Mouse (Mus musculus) lung, embryonic 16.5 days (tissue): ENCODE measurements at regions not wholly inside any gene's neighbourhood (a gene's known extent, or its start where the extent isn't known, plus 50 kb on each side); places are given as distances from the start of the nearest gene placed in this dataset.

Source experiments
- ATAC-seq: fragments of 200-750 bp; cut with Nextera tagmentation; 2 replicates; pipeline ENCODE4 v1.8.0; 2017; ENCODE audit warnings: low read depth, mild to moderate bottlenecking, moderate library complexity
- H3K27ac ChIP-seq: fragments of 300-500 bp; sonication (generic); 2 replicates; pipeline ENCODE4 v1.5.1; 2014; ENCODE audit warnings: mild to moderate bottlenecking, control low read depth, low read length
- H3K27me3 ChIP-seq: fragments of 300-500 bp; sonication (generic); 2 replicates; pipeline ENCODE4 v1.6.1; 2014; ENCODE audit warnings: low read depth, low read length, mixed read lengths; ENCODE audit not compliant: control insufficient read depth, insufficient read depth
- H3K36me3 ChIP-seq: fragments of 300-500 bp; sonication (generic); 2 replicates; pipeline ENCODE4 v1.6.1; 2014; ENCODE audit warnings: low read length; ENCODE audit not compliant: control insufficient read depth, insufficient read depth
- H3K4me1 ChIP-seq: fragments of 300-500 bp; sonication (generic); replicated peaks from 2 replicates; pipeline ENCODE4 v1.6.1; 2014; ENCODE audit warnings: low read length, mixed read lengths; ENCODE audit not compliant: control insufficient read depth, insufficient read depth
- H3K4me2 ChIP-seq: fragments of 300-500 bp; sonication (generic); 2 replicates; pipeline ENCODE4 v1.6.1; 2014; ENCODE audit warnings: low read depth, low read length, control low read depth
- H3K4me3 ChIP-seq: fragments of 300-500 bp; sonication (generic); 2 replicates; pipeline ENCODE4 v1.5.1; 2014; ENCODE audit warnings: mild to moderate bottlenecking, low read length, control low read depth
- H3K9ac ChIP-seq: fragments of 300-500 bp; sonication (generic); 2 replicates; pipeline ENCODE4 v1.6.1; 2014; ENCODE audit warnings: low read length, control low read depth
- H3K9me3 ChIP-seq: fragments of 300-500 bp; sonication (generic); 2 replicates; pipeline ENCODE4 v1.6.1; 2016; ENCODE audit warnings: low read length; ENCODE audit not compliant: control insufficient read depth
- WGBS: fragments of 180-500 bp; shearing (Covaris S2); extraction: QIAGEN DNeasy Blood & Tissue Kit; methylation state at CpG from one replicate; pipeline ENCODE4 v1.1.7; 2014; 5-methylcytosine and 5-hydroxymethylcytosine counted together

DNA sequence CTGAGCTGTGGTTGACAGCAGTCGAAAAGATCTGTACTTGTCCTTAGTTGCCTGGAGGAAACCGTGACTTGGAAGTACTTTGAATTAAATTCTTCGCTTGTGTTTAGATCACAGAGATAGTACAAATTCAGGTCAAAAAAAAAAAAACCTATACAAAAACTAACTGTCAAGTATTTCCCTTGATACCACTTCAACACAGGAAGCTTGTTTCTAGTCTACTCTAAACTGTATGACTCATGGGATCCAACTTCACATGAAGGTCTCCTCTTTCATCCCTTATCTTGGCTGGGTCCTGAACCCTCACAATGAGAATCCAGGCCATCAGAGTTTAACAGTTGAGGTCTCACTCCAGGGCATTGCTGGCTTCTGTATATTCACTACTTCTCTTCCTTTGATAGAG is 54.8 kb downstream of the Tmem30b start:
- 54% methylated on average over 3 of the region's 3 CpGs for WGBS
- H3K36me3 ChIP-seq, result no peaks in the 10 kb centered on the region
- no peak overlapping the region for H3K9ac ChIP-seq
- no peaks in the 10 kb centered on the region for H3K27me3 ChIP-seq
- H3K4me1 ChIP-seq, result no peaks in the 10 kb centered on the region
- H3K4me2 ChIP-seq, result no peak overlapping the region
- ATAC-seq, result no peak
- no peak overlapping the region for H3K27ac ChIP-seq
- H3K9me3 ChIP-seq, result no peaks in the 10 kb centered on the region
- H3K4me3 ChIP-seq, result no peak overlapping the region

DNA sequence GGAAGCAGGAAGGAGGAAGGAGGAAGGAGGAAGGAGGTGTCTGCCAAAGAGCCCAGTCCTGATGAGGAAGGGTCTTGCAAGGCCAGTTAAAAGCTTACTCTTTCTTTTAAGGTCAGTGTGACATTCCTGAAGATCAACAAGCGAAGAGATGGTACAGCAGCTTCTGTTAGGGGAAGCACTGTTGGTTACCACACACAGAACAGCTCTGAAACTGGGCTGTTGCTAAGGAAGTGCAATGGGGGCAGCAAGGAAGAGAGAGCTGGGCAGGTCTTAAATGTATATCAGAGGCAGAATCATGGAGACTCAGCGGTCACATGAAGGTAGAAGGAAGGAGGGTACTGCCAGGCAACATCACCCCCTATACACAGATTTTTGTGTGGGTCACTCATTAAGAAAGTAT is 63.3 kb downstream of the Tmem30b start:
- 74% methylated on average over 2 of the region's 2 CpGs for WGBS
- H3K36me3 ChIP-seq, result no peaks in the 10 kb centered on the region
- H3K4me2 ChIP-seq, result no peak overlapping the region
- no peak for ATAC-seq
- H3K27me3 ChIP-seq, result no peaks in the 10 kb centered on the region
- no peak overlapping the region for H3K9ac ChIP-seq
- no peak overlapping the region for H3K27ac ChIP-seq
- H3K9me3 ChIP-seq, result no peaks in the 10 kb centered on the region
- no peaks in the 10 kb centered on the region for H3K4me1 ChIP-seq
- no peak overlapping the region for H3K4me3 ChIP-seq

DNA sequence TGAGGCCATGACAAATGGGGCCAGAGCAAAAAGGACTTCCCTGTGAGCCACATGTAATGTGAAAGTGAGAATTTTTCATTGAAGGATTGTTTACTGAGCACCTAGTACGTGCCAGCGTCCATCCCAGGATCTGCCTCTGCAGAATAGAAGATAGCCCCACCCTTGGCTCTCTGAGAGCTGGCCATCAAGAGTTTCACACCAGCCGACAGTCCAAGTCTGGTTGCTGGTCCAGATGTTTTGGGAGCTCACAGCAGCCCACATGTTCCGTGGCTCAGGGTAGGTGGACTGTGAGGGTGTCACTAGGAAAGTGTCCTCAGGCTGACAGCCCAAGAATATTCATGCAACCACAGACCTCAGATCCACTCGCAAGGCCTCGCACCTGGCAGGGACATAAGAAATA is 63.9 kb downstream of the Tmem30b start:
- Histone ChIP-seq H3K4me1 (no peaks in the 10 kb centered on the region), H3K36me3 (no peaks in the 10 kb centered on the region), H3K9me3 (no peaks in the 10 kb centered on the region), H3K27me3 (no peaks in the 10 kb centered on the region), H3K4me3 (no peak overlapping the region), H3K4me2 (no peak overlapping the region), H3K27ac (no peak overlapping the region), H3K9ac (no peak overlapping the region)
- 75% methylated on average over 6 of the region's 6 CpGs for WGBS
- no peak for ATAC-seq

DNA sequence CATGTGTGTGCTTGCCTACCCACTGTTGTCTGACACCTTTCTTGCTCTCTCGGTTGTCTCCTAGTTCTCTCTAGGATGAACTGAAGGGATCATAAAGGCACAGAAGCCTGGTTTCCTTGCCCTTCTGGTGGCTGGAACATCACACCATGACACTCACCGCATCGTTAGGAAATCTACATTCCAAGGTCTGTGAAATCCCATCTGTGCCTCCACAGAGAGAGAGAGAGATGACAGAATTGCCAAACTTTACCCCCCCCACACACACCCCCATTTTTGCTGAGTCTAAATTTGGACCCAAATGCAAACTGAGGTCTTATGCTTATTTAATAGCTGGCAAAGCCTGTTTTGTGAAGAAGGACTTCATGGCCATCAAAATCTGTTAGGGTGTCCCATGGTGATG is 64.5 kb downstream of the Tmem30b start:
- Histone ChIP-seq H3K4me2 (no peak overlapping the region), H3K9ac (no peak overlapping the region)
- 82% methylated on average over 3 of the region's 3 CpGs for WGBS

DNA sequence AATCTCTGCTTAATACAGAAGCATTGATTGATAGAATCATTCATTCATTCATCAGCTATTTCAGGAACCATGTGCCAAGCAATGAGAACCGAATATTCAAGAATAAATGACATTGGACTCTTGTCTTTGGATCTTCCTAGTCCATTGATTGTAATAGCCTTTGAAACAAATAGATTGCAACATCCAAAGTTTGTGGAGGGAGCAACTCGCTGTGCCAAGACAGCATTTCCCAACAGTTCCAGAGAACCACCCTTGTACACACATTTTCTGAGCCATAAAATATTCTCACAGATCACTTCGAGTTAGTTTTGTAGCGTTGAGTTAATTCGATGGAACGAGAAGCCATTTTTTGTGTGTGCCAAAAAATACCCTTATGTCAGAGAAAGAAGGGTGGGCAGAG is 65.0 kb downstream of the Tmem30b start:
- ATAC-seq, result no peak
- Histone ChIP-seq H3K9me3 (no peaks in the 10 kb centered on the region), H3K4me1 (no peaks in the 10 kb centered on the region; the same call in 1 of the 2 replicates), H3K4me3 (no peak overlapping the region), H3K36me3 (no peaks in the 10 kb centered on the region), H3K9ac (no peak overlapping the region), H3K4me2 (no peak overlapping the region), H3K27ac (no peak overlapping the region), H3K27me3 (no peaks in the 10 kb centered on the region)
- 83% methylated on average over 6 of the region's 6 CpGs for WGBS

More for the DNA sequence above, 64.5 kb downstream of the Tmem30b start:
- Histone ChIP-seq H3K9me3 (no peaks in the 10 kb centered on the region), H3K4me3 (no peak overlapping the region), H3K27me3 (no peaks in the 10 kb centered on the region), H3K36me3 (no peaks in the 10 kb centered on the region), H3K4me1 (no peaks in the 10 kb centered on the region), H3K27ac (no peak overlapping the region)
- no peak for ATAC-seq

DNA sequence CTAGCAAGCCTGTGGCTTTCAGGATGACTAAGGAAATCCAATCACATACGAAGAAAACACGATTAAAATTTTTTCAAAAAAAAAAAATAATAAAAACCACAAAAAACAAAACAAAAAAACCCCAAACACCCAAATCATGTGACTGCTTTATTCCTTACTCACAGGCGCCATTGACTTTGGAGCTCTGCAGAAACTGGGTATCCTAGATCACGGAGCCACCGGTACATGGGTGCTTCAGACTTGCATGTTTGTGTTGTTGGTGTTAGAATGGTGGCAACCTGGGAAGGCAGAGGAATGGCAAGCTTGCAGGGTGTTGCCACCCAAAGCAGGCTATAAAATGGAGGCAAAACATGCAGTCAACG is 65.6 kb downstream of the Tmem30b start:
- no peak overlapping the region for H3K4me3 ChIP-seq
- H3K27me3 ChIP-seq, result no peaks in the 10 kb centered on the region
- H3K4me2 ChIP-seq, result no peak overlapping the region
- no peak for ATAC-seq
- no peaks in the 10 kb centered on the region for H3K36me3 ChIP-seq
- no peak overlapping the region for H3K27ac ChIP-seq
- no peaks in the 10 kb centered on the region for H3K9me3 ChIP-seq
- H3K4me1 ChIP-seq, result no peaks in the 10 kb centered on the region; the same call in 1 of the 2 replicates
- H3K9ac ChIP-seq, result no peak overlapping the region
- WGBS, result 89% methylated on average over 6 of the region's 6 CpGs

DNA sequence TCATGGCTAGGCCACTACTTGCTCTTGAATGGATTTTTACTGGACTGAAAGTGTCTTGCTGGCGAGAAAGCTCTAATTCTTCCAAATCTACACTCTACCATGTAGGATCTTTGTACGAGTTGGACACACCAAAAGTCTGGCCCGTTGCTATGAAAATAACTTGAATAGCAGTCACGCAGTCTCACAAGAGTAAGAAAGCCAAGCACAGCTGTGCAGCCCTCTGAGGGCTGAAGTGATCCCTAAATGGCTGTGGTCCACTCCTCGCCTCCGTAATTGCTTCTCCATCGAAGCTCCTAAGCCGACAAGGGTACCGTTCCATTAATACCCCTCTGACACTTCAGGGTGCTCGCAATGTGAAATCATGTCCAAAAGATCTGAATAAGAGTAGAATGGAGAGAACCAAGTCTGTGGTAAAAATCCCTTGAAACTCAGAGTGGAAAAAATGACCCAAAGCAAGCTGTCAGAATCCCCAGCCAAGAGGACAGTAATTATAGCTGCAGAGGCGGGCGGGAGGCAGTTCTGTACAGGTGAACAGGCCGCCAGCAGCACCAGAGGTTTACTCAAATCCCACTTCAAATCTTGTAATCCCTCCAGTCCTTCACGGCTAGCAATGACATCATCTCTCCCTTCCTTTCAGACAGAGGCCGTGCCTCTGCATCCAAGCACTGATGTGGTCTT is 66.1 kb downstream of the Tmem30b start:
- no peaks in the 10 kb centered on the region; the same call in 1 of the 2 replicates for H3K4me1 ChIP-seq
- H3K27ac ChIP-seq, result no peak overlapping the region
- WGBS, result 74% methylated on average over 15 of the region's 15 CpGs
- no peaks in the 10 kb centered on the region for H3K36me3 ChIP-seq
- no peak for ATAC-seq
- no peak overlapping the region for H3K4me3 ChIP-seq
- H3K4me2 ChIP-seq, result no peak overlapping the region
- no peaks in the 10 kb centered on the region for H3K9me3 ChIP-seq
- no peaks in the 10 kb centered on the region for H3K27me3 ChIP-seq
- H3K9ac ChIP-seq, result no peak overlapping the region

DNA sequence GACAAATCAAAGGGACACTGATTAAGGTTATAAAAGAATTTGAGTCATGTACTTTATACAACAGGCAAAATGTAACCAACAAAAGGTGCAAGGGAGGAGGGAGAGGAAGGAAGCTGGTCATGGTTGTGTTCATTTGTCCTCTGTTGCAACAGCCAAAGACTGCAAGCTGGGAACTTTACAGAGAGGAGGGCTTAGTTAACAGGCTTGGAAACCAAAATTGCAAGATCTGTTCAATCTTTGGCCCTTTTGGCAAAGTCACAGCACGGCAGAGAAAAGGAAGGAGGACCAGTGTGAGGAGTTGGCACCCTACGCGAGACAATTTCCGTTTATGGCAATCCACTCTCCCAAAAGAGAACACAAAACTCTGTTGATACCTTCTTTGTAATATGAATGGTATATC is 67.6 kb downstream of the Tmem30b start:
- Histone ChIP-seq H3K4me3 (no peak overlapping the region), H3K27me3 (no peaks in the 10 kb centered on the region), H3K9me3 (no peaks in the 10 kb centered on the region), H3K4me2 (no peak overlapping the region), H3K36me3 (no peaks in the 10 kb centered on the region), H3K9ac (no peak overlapping the region), H3K27ac (no peak overlapping the region), H3K4me1 (no peaks in the 10 kb centered on the region; the same call in 1 of the 2 replicates)
- WGBS, result 85% methylated on average over 4 of the region's 4 CpGs
- ATAC-seq, result no peak

DNA sequence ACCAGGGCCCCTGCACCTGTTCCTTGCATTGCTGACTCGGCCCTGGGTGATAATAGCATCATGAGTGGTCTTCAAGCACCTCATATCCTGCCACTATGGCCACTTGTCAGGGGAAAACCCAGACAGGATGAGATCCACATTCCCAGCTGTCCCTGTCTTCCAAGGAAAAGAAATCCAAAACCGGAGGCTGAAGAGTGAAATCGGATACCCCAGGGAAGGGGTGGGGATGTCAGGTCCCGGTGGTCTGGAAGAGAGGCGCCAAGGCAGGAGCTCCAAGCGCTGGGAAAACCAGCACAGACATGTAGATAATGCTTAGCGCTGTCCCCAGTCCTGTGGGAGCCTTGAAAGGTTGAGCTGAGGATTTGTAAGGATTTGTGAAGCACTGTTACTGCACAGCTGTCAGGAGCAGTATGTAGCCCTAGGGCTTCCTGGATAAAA is 69.8 kb downstream of the Tmem30b start:
- Histone ChIP-seq H3K9ac (no peak overlapping the region), H3K27me3 (no peaks in the 10 kb centered on the region), H3K27ac (no peak overlapping the region), H3K36me3 (no peaks in the 10 kb centered on the region), H3K4me2 (peak overlapping the region; percentile 16; the same call in 1 of the 2 replicates), H3K4me3 (no peak overlapping the region), H3K9me3 (no peaks in the 10 kb centered on the region), H3K4me1 (no peaks in the 10 kb centered on the region; the same call in 1 of the 2 replicates)
- WGBS, result 5% methylated on average over 7 of the region's 7 CpGs
- ATAC-seq, result no peak

DNA sequence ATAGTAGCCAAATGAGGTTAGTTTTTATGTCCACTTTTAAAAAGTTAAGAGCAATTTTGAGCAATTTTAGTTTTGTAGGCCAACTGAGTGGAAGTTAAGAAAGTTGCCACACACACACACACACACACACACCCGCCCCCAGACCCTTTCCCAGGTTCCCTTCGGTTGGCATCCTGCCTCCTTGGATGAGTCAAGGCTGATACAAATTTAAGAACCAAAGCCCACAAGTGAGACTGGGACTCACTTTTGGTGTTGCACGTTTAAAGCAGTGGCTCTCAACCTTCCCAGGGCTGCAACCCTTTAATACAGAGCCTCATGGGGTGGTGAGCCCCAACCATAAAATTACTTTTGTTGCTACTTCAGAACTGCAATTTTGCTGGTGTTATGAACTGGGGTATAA is 70.4 kb downstream of the Tmem30b start:
- 66% methylated on average over 3 of the region's 3 CpGs for WGBS
- ATAC-seq, result no peak
- no peak overlapping the region for H3K4me2 ChIP-seq

More for the DNA sequence above, 70.4 kb downstream of the Tmem30b start:
- H3K9me3 ChIP-seq, result no peaks in the 10 kb centered on the region
- no peak overlapping the region for H3K4me3 ChIP-seq
- no peaks in the 10 kb centered on the region for H3K27me3 ChIP-seq
- H3K9ac ChIP-seq, result no peak overlapping the region
- no peaks in the 10 kb centered on the region for H3K36me3 ChIP-seq
- H3K27ac ChIP-seq, result no peak overlapping the region
- H3K4me1 ChIP-seq, result no peaks in the 10 kb centered on the region; the same call in 1 of the 2 replicates
